Mouse (Mus musculus): ENCODE data around the gene Ndufv3.

DNA sequence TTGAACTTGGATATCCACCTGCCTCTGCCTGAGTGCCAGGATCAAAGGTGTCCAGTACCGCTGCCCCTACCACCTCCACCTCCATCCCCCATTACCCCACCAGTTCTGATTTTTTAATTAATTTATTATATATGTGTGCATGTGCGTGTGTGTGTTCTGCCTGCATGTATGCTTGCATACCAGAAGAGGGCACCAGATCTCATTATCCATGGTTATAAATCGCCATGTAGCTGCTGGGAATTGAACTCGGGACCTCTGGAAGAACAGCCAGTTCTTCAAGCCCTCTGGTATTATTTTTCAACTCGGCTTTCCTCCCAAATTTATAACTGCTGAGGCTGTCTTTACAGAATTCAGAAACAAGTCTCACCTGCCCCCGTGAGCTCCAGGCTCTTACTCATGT lies 9.0 kb upstream of the Ndufv3 start:
- TF ChIP-seq CTCF (IDR thresholded peaks at IDR 0.05; ENCODE audit: insufficient read depth, low read length) = no peak
- no peak for TF ChIP-seq POLR2A (IDR thresholded peaks at IDR 0.05; ENCODE audit: borderline replicate concordance, extremely low read depth, low read depth, low read length)
